Mouse (Mus musculus) frontal cortex, postnatal 10 days (tissue): ENCODE measurements around the gene Txnrd1.
A peak's percentile ranks its signal among the peaks of the same experiment; 100 is the strongest.

Source experiments
- DNase-seq, 2 experiments: peaks; one replicate each; pipeline ENCODE4 v3.0.0; 2022; ENCODE audit warnings: low spot score in 2 of 2, mixed read lengths in 1 of 2

Gene Txnrd1

GRCm38 (mm10) chr10:82866356-82866755 lies 32.6 kb downstream of the Txnrd1 start, which contains the start of gene Eid3:
Gene Eid3 (plus strand): TSS chr10:82866626.
- DNase-seq, result no peak

DNA sequence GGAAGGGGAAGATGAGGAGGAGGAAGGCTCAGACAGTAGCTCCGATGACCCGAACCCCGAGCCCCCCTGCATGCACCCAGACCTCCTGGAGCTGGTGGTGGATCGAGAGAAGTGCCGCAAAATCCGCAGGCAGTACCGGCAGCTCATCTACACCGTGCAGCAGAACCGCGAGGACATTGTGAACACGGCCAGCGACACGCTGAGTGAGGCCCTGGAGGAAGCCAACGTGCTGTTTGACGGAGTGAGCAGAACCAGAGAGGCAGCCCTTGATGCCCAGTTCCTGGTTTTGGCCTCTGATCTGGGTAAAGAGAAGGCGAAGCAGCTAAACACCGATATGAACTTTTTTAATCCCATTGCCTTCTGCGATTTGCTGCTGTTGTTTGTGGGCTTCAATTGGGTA lies 33.1 kb downstream of the Txnrd1 start:
- no peak for DNase-seq

DNA sequence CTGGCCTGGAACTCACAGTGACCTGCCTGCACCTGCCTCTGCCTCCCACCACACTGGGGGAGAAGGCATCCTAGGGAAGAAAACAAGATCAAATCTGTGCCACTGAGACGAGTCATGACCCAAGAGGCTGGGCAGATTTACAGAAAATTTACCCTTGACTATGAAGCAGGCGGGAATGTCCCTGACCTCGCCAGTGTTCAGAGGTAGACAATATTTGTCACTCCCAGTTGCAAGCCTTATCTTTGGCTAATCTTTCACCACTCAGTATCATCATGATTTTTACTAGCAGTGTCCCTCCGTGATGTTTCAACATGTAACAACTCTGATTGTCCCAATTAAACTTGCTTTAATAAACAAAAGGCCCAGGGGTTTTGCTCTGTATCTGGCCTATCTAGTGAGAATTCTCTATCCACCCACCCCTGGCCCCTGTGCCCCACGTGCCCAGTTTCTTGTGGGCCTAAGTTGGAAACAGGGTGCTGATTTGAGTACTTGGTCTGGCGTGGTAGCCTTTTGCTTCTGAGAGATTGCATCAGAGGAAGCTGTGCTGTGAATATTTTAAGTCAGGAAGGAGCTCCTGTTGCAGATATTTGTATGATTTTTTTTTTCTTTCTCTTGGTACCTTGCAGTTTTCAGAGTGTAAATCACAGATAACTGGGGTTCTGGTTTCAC lies 34.8 kb downstream of the Txnrd1 start:
- DNase-seq, result no peak

DNA sequence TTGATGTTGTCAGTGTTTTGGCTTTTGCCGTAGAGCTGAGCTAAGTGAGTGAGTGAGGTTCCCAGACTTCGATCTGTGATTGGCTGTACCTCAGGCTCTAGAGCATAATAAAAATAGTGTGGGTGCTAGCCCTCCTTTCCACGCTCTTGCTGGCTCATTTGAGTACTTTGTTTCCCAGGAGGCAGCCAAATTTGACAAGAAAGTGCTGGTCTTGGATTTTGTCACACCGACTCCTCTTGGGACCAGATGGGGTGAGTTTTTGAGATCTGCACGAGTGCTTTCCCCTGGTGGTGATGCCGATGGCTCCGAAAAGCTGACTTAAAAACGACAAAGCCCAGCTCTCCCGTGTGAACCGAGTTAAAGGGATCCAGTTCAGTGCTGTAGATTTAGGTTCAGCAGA lies 41.7 kb downstream of the Txnrd1 start:
- DNase-seq, result no peak

DNA sequence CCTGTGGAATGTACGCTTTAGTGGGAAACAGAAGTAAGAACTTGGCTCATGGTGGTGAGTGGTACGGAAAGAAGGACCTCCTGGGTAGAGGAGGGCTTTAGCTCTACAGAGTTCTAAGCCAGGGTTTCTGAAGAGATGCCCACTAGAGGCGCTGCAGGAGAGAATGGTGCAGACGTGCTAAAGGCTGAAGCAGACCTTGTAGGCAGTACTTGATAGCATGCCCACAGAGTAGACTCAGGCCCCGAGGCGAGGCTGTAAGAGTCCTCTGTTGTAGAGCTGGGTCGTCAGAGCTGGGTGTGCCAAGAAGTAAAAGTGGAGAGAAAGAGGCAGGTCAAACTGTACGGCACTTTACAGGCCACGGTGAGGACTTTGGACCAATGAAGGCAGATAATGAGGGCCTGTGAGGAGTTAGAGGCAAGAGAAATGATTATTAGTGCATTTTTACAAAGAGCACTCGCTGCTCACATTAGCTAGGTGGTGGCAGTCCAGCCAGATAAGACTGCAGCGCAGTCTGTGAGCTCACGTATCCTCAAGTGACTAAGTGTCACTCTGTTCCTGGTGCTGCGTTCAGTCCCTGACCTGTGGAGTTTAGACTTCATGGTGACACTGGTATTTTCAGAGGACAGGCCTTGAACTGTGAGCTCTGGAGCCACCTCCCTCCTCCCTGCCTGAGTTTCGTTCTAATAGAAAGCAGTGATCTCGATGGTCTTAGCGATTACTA lies 42.5 kb downstream of the Txnrd1 start:
- DNase-seq, result no peak

- no peak for DNase-seq
These were observed 53.6 kb downstream of the Txnrd1 start for GRCm38 (mm10) chr10:82887354-82887753.

DNA sequence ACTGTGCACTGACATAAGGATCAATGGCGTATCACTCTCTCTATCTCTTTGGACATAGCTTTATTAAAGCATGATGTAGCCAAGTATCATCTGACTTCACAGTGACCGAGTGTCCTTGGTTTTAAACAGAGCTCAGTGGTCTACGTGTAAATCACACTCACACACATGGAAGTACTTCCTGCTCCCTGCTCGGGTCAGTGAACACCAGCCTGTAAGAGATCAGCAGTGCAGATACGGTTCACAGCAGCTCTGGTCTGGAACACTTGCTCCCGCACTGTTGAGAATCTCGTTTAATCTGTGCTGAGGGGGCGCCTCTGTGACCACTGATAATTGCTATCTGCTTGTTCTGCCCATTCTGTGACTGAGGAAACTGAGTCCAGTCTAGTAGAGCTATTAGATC lies 54.8 kb downstream of the Txnrd1 start:
- DNase-seq, result no peak

- DNase-seq, result no peak
These were observed 55.8 kb downstream of the Txnrd1 start for GRCm38 (mm10) chr10:82889447-82889973.

DNA sequence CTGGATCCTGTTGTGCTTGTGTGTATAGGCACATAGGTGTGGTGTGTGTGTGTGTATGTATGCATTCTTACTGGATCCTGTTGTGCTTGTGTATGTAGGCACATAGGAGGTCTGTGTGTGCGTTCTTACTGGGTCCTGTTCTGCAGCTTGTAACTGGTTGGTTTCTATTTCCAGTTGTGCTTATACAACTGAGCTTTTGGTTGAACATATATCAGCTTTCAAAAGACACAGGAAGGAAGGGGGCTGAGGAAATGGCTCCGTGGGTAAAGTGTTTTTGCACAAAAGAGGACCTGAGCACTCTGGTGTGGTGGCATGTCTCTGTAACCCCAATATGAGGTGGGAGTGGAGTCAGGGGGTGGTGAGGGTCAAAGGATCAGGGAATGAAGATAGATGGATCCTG lies 57.2 kb downstream of the Txnrd1 start:
- no peak for DNase-seq

GRCm38 (mm10) chr10:82891427-82891826 lies 57.7 kb downstream of the Txnrd1 start:
- DNase-seq, result no peak

DNA sequence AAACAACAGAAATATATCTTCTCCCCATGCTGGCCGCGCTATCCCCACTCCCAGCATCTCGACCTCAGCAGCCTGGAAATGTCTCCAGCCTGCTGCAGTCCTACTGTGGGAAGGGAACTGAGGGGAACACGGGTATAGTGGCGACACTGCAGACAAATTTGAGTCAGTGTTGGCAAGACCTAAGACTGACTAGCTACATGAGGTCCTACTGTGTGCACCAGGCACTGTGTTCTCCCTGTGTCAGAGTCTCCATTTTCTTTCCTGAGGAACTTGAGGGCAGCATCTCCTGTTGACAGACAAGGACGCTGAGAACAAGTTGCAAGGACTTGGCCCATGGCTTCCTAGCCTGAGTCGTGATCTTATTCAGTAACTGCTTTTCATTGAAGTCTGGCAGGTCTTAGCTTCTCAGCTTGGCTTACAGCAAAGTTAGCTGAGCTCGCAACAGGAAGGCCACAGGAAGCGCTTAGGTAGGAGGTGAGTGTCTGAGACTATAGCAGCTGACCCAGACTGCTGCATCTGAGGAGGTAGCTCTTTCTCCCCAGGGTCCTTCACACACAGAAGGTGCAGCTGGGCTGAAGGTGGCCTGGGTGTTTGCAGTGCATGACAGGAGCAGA lies 58.8 kb downstream of the Txnrd1 start:
- DNase-seq, result no peak

GRCm38 (mm10) chr10:82893872-82894650 lies 60.3 kb downstream of the Txnrd1 start:
- no peak for DNase-seq

- no peak for DNase-seq
These were observed 64.2 kb downstream of the Txnrd1 start for GRCm38 (mm10) chr10:82897936-82898335.

- DNase-seq, result no peak
These were observed 65.1 kb downstream of the Txnrd1 start for GRCm38 (mm10) chr10:82898893-82899292.

DNA sequence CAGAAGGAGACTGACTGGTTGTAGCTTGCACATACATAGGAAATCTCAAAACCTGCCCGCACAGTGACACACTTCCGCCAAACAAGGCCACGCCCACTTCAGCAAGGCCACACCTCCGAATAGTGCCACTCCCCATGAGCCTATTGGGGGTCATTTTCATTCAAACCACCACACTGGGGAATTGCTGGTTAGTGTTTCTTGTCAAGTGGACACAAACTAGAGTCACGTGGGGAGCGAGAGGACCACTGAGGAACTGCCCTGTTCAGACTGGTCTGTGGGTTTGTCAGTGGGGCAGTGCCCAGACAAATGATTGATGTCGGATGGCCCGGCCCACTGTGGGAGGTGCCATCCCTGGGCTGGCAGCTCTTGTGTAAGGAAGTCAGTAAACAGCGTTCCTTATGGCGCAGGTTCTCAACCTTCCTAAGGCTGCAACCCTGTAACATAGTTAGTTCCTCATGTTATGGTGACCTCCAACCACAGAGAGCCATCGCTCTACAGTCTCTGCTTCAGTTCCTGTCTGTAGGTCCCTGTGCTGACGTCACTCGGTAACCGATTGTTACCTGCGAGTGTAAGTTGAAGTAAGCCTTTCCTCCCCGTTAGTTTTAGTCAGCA lies 66.2 kb downstream of the Txnrd1 start:
- DNase-seq, result no peak

DNA sequence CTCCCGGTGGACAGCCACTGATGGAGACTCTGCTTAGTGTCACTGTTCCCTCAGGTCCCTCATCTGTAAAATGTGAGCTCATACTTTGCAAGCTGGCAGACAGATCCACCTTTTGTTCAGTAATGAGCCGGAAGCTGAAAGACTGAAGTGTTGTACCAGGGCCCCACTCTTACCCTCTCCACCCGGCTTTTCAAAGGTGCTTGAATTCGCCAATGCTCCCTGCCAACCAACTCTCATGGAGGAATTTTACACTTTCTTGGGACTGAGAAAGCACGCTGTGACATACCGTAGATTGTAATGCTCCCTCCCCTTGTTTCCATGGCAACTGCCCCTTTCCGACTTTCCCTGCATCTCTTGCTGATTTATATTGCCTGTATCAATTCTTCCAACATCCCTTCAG lies 66.8 kb downstream of the Txnrd1 start:
- peak in 1 of 2 experiments; percentile 32 for DNase-seq

GRCm38 (mm10) chr10:82901436-82901835 lies 67.7 kb downstream of the Txnrd1 start:
- DNase-seq, result peak; percentile 59 to 78

GRCm38 (mm10) chr10:82908526-82908925 lies 74.8 kb downstream of the Txnrd1 start:
- DNase-seq, result no peak

DNA sequence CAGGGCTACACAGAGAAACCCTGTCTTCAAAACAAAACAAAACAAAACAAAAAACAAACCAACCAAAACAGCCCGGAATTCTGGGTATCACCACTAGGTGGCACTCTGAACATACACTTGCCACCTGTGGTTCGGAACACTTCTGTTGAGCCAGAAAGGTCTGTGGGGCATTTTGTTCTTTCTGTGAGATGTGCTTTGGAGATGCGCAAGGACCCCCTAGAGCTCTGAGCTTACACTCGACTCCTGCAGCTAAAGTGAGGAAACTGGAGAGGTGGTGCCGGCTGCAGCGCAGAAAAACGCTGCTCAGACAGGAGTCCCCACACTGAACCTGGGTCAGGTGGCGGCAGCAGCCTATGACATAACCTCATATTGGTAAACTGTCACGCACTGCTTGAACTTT lies 75.6 kb downstream of the Txnrd1 start:
- DNase-seq, result peak in 1 of 2 experiments; percentile 64

- DNase-seq, result no peak
These were observed 76.4 kb downstream of the Txnrd1 start for GRCm38 (mm10) chr10:82910198-82910597.

DNA sequence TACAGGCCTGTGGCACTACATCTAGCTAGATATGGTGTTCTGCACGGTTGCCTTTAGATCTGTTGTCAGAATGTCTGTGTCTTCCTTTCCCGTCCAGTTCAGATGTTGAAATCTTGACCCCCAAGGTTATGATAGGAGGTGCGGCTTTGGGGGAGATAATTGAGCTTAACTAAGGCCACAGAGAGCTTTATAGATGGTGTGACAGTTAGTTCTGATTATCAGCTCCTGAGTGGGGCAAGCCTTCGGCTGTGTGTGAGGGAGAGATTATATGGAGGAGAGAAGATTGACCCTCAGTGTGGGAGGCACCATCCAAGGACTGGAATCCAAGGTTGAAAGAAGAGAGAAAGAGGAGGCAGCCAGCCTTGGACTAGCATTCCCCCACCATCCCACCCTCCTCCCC lies 79.5 kb downstream of the Txnrd1 start:
- DNase-seq, result no peak
